Mouse (Mus musculus): ENCODE measurements around the gene Gkn1. TPM values are rescaled to one million over a fixed set of nuclear protein-coding genes. Genes with fewer than 3 reads are reported as not detected.

Gene Gkn1
- under 1 TPM in 1 of 2 experiments, not detected in 1; 0.30 TPM for total RNA-seq (2021)

GRCm38 (mm10) chr6:87350829-87351228 is at the start of gene Gkn1:
Gene Gkn1 (minus strand): TSS chr6:87350942.
- intact Hi-C loops (cut with DNase I): no loop called here
- DNase-seq (ENCODE audit: low spot score in 2 of 2): no peak

DNA sequence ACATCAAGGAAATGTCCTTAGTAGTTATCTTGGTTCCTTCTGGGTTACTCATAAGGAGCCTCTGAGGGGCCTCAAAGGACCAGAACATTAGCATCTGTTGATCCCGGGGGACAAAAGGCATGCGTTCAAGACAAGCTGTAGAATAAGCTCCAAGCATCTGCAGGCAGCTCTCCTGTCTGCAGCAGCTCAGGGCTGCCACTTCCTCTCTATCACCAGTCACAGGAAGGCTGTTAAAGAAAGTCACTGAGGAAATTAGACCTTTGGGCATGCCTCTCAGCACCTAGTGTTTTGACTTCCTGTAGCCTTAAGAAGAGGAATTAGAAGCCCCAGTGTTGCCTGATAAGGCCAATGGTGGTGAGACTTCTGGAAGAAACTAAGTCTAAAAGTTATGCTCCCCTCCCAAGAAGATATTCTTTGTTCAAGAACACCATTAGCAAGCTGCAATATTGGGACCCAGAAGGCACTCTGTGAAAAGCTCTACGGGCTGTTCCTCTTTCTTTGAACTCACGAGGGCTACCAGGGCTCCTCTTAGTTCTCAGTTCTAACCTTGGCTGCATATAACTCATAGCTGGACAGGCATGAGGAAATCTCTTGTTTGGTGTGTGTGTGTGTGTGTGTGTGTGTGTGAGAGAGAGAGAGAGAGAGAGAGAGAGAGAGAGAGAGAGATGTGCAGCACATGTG is 49.3 kb upstream of the Gkn1 start:
- intact Hi-C loops (cut with DNase I): loop anchor here (5.0 kb wide), 3 partner anchors 52 to 272 kb away; partner anchors contain the start of gene Aplf
- no peak for DNase-seq (ENCODE audit: low spot score in 2 of 2)

GRCm38 (mm10) chr6:87399137-87399536 is 48.4 kb upstream of the Gkn1 start:
- DNase-seq (ENCODE audit: low spot score in 2 of 2): peak; percentile 70 to 75
- intact Hi-C loops (cut with DNase I): loop anchor here (5.0 kb wide), 3 partner anchors 53 to 273 kb away; partner anchors contain the start of gene Aplf

DNA sequence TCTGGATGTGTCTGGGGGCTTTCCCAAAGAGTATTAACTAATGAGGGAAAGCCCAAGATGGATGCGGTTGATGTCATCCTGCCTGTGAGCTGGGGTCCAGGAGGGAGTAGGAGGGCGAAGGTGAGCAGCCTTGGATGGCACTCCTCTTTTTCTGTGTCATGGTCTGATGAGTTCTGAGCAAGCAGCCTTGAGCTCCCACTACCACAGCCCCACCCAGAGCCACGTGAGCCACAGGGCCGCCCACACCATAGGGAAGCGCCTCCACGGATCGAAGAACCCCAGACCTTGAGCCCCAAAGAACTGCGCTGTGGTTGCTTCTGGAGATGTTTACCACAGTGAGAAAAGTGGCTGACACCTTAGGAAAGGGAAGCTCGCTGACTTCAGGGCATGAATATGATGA is 44.0 kb upstream of the Gkn1 start:
- DNase-seq (ENCODE audit: low spot score in 2 of 2): no peak
- intact Hi-C loops (cut with DNase I): loop anchor here (5.0 kb wide), 3 partner anchors 58 to 278 kb away; partner anchors contain the start of gene Aplf

- DNase-seq (ENCODE audit: low spot score in 2 of 2): no peak
- intact Hi-C loops (cut with DNase I): no loop called here
Measured at GRCm38 (mm10) chr6:87393466-87394205, 42.9 kb upstream of the Gkn1 start.

- intact Hi-C loops (cut with DNase I): loop anchor here (5.0 kb wide), 1 partner anchor 52 kb away; the partner anchor contains the start of gene Antxr1
- DNase-seq (ENCODE audit: low spot score in 2 of 2): no peak
Measured at GRCm38 (mm10) chr6:87389455-87389989, 38.8 kb upstream of the Gkn1 start.

DNA sequence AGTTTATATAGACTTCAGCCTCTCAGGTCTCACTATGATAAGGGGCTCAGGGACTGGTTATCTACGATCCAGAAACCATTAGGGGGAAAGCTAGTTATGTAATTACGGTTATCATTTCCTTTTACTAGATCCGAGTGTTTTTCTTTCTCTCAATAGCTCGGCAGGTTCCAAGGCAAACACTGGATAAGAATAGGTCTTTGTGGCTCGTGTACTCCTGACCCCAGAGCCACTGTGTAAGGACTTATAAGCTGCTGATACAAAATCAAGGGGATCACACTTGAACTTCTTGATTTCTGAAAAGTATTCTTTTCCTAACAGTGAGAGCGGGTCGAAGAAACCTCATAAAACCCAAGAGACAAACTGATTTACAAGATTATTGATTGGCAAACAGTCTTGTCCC is 38.1 kb upstream of the Gkn1 start, which contains the start of gene Gkn3:
Gene Gkn3 (minus strand): TSS at position 59 of the 400 bp plus-strand sequence.
- intact Hi-C loops (cut with DNase I): loop anchor here (5.0 kb wide), 1 partner anchor 52 kb away; the partner anchor contains the start of gene Antxr1
- no peak for DNase-seq (ENCODE audit: low spot score in 2 of 2)

GRCm38 (mm10) chr6:87386681-87387080 is 35.9 kb upstream of the Gkn1 start:
- DNase-seq (ENCODE audit: low spot score in 2 of 2): no peak
- intact Hi-C loops (cut with DNase I): loop anchor here (1.0 to 5.0 kb wide), 2 partner anchors 49 to 285 kb away; partner anchors contain the start of gene Antxr1

DNA sequence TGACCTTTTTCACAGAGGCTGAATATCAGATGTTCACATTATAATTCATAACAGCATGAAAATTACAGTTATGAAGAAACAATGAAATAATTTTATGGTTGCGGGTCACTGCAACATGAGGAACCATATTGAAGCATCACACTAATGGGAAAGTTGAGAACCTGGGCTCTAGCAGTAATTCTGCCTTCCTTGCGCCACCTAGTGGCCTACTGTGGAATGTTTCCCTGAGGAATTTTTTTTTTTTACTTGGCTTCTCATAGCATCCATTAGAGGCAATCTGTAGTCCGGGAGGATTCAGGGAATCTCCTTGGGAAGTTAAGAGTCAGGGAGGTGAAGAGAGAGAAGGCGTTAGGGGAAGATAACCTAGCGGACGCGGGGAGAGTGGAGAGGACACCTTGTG is 35.5 kb upstream of the Gkn1 start:
- intact Hi-C loops (cut with DNase I): loop anchor here (1.0 to 5.0 kb wide), 2 partner anchors 49 to 285 kb away; partner anchors contain the start of gene Antxr1
- peak; percentile 76 to 88 for DNase-seq (ENCODE audit: low spot score in 2 of 2)

DNA sequence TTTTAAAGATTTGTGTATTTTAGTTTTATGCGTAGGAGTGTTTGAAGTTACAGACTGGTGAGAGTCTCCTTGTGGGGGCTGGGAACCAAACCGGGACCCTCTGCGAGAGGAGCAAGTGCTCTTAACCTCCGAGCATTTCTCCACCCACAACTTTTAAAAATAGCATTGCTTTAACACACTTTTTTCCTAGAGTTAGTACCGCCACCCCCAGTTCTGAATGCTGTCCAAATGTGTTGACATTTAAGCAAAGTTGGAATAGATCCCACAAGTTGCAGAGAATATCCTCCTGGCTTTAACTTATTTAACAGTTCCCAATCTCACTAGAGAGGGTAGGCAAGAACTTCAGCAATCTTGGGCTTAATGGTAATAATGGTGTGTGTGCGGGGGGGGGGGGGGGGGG is 34.0 kb upstream of the Gkn1 start:
- peak; percentile 35 to 68 for DNase-seq (ENCODE audit: low spot score in 2 of 2)
- intact Hi-C loops (cut with DNase I): loop anchor here (5.0 kb wide), 1 partner anchor 47 kb away; the partner anchor contains the start of gene Antxr1

GRCm38 (mm10) chr6:87383926-87384691 is 33.4 kb upstream of the Gkn1 start:
- intact Hi-C loops (cut with DNase I): no loop called here

GRCm38 (mm10) chr6:87373057-87373456 is 22.3 kb upstream of the Gkn1 start, which contains the start of gene Gkn2:
Gene Gkn2 (plus strand): TSS chr6:87373357.
- no peak for DNase-seq (ENCODE audit: low spot score in 2 of 2)
- intact Hi-C loops (cut with DNase I): no loop called here

More at GRCm38 (mm10) chr6:87383926-87384691, 33.4 kb upstream of the Gkn1 start:
- peak; percentile 32 for DNase-seq (ENCODE audit: low spot score in 2 of 2)

GRCm38 (mm10) chr6:87369223-87369622 is 18.5 kb upstream of the Gkn1 start:
- intact Hi-C loops (cut with DNase I): loop anchor here (2.0 kb wide), 1 partner anchor 76 kb away; no protein-coding TSS in a partner anchor
- peak; percentile 11 to 28 for DNase-seq (ENCODE audit: low spot score in 2 of 2)

DNA sequence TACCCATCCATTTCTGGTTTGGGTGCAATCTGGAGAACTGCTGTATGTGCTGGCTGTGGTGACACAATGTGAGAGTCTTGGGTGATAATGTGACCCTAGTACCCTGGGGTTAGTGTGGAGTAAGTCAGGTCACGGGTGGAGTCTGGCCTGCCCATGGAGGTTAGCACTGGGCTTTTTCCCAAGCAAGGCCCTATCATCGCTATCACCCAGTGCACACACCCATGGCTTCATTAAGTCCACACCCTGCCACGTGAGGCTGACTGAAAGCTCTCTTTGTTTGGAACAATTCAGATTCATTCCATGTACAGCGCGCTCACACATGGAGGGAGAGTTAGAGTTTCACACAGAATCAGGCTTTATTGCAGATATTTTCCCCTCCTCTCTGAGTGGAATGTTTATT is 3.7 kb upstream of the Gkn1 start:
- intact Hi-C loops (cut with DNase I): no loop called here
- DNase-seq (ENCODE audit: low spot score in 2 of 2): no peak

- DNase-seq (ENCODE audit: low spot score in 2 of 2): no peak
- intact Hi-C loops (cut with DNase I): loop anchor here (1.0 to 5.0 kb wide), 2 partner anchors 51 to 235 kb away; partner anchors contain the start of gene Gkn3
Measured at GRCm38 (mm10) chr6:87335935-87336295, 14.8 kb downstream of the Gkn1 start.

DNA sequence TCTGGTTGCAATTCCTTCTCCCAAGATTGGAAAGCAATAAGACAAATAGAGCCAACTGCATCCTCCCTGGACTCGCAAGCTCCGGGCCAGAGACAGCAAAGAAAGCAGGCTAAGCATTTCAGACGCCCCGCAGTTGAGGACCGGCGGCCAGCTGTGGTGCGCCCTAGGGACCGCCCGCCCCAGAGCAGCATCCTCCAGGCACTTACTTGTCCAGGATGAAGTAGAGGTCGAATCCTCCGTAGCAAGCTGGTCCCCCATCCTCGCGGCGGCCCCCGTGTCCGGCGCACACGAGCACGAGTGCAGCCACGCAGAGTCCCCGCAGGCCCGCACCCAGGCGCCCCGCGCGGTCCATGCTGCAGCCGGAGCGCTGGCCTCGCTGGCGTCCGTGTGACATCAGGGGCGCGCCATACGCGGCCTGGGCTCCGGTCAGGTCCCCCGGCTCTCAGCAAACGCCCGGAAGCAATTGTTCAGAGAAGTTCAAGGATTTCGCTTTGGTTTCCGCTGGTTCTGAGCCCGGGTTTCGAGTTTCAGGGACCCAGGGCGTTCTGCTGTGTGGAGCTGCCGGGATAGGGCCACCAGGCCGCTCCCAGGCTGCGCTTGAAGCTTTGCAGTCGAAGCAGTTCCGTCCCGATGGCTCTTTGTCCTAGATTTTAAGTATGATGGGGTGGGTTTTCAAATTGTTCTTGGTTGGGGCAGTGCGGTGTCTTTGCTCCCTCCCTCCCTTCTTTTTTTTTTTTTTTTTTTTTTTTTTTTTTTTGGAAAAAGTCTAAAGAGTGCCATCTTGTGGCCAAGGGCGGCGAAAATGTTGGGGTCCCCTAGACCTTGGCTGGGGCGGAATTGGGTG is 15.4 kb downstream of the Gkn1 start, which contains the start of gene Antxr1:
Gene Antxr1 (minus strand): TSS at position 731 of the 844 bp plus-strand sequence.
- intact Hi-C loops (cut with DNase I): loop anchor here (1.0 to 5.0 kb wide), 2 partner anchors 52 to 234 kb away; partner anchors contain the start of gene Gkn3
- DNase-seq (ENCODE audit: low spot score in 2 of 2): peak; percentile 58 to 60

DNA sequence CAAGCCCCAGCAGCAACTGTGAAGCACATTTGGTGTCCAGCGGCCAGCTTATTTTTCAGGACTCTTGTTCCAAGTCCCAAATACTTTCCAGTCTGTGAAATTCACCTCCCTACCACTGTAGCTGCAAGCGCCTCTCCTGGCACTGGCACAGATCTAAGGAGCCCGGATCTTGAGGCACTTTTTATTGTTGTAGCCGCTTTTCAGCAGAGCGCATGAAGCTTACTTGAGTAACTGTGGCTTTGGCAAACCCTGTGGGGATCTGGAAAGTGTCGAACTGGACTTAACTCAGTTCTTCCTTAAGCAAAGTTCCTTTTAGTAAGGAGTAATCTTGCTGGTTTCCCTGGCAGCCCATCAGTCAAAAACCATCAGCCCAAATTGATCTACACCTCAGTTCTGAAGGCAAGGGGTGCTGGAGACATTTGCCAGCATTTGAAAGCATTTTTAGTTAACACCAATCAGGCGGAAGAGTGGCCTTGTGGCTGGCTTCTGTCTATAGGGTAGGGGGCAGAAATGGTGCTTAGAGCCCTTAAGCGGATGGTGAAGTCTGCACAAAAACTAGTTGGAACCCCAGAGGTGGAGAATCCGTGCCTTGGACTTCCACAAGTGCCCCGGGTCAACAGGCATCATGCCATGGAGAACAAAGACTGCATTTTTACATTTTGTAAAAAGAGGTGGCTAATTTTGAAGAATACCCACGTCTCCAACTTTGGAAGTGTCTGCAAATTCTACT is 16.2 kb downstream of the Gkn1 start:
- intact Hi-C loops (cut with DNase I): loop anchor here (1.0 to 5.0 kb wide), 3 partner anchors 53 to 233 kb away; partner anchors contain the start of gene Gkn3

More for the DNA sequence above, 16.2 kb downstream of the Gkn1 start:
- peak; percentile 38 to 79 for DNase-seq (ENCODE audit: low spot score in 2 of 2)
